Mouse (Mus musculus) liver, embryonic 13.5 days (tissue): ENCODE data around the gene Tnfrsf25. TPM values are rescaled to one million over a fixed set of nuclear protein-coding genes. Genes with fewer than 3 reads are reported as not detected.
A peak's percentile ranks its signal among the peaks of the same experiment; 100 is the strongest.

Source experiments
- ATAC-seq: fragments of 200-750 bp; cut with Nextera tagmentation; 2 replicates; pipeline ENCODE4 v1.8.0; 2017; ENCODE audit warnings: low read depth, mild to moderate bottlenecking, moderate number of reproducible peaks, moderate library complexity
- DNase-seq: peaks from one replicate; pipeline ENCODE4 v3.0.0; 2022
- H3K27ac ChIP-seq: fragments of 300-500 bp; sonication (generic); 2 replicates; pipeline ENCODE4 v1.5.1; 2015; ENCODE audit warnings: moderate library complexity, mild to moderate bottlenecking, inconsistent platforms
- H3K27me3 ChIP-seq: fragments of 300-500 bp; sonication (generic); 2 replicates; pipeline ENCODE4 v1.6.1; 2015; ENCODE audit warnings: mild to moderate bottlenecking, inconsistent platforms
- H3K36me3 ChIP-seq: fragments of 300-500 bp; sonication (generic); 2 replicates; pipeline ENCODE4 v1.6.1; 2015; ENCODE audit warnings: mild to moderate bottlenecking, inconsistent platforms
- H3K4me1 ChIP-seq: fragments of 300-500 bp; sonication (generic); replicated peaks from 2 replicates; pipeline ENCODE4 v1.6.1; 2015; ENCODE audit warnings: inconsistent platforms
- H3K4me2 ChIP-seq: fragments of 300-500 bp; sonication (generic); 2 replicates; pipeline ENCODE4 v1.6.1; 2015; ENCODE audit warnings: inconsistent platforms, mild to moderate bottlenecking, moderate library complexity
- H3K4me3 ChIP-seq: fragments of 300-500 bp; sonication (generic); replicated peaks from 2 replicates; pipeline ENCODE4 v1.5.1; 2015; ENCODE audit warnings: mild to moderate bottlenecking, inconsistent platforms
- H3K9ac ChIP-seq: fragments of 300-500 bp; sonication (generic); 2 replicates; pipeline ENCODE4 v1.6.1; 2015; ENCODE audit warnings: mild to moderate bottlenecking, inconsistent platforms
- H3K9me3 ChIP-seq: fragments of 300-500 bp; sonication (generic); replicated peaks from 2 replicates; pipeline ENCODE4 v1.6.1; 2016; ENCODE audit warnings: inconsistent platforms
- WGBS: fragments of 180-500 bp; shearing (Covaris S2); methylation state at CpG from one replicate; pipeline ENCODE4 v1.1.7; 2015; ENCODE audit not compliant: insufficient replicate concordance; 5-methylcytosine and 5-hydroxymethylcytosine counted together
- polyA plus RNA-seq: library from polyadenylated mRNA; unstranded; fragments of >200 nt; fragmentation: Nextera tagmentation; extraction: Ambion mirVana; gene quantifications from 2 replicates; pipeline ENCODE4 v1.2.1, GENCODE M21; 2015

Tnfrsf25 gene
- polyA plus RNA-seq, 1 experiment from 2014 or later = 0.37 TPM

- H3K4me2 ChIP-seq = no peak overlapping the region
- H3K9me3 ChIP-seq = no peaks in the 10 kb centered on the region
- ATAC-seq (no peak), DNase-seq (no peak)
- peaks cover 81% of the 10 kb centered on the region for H3K27me3 ChIP-seq
- H3K4me1 ChIP-seq = peaks cover 39% of the 10 kb centered on the region
- no peak overlapping the region for H3K27ac ChIP-seq
- H3K9ac ChIP-seq = no peak overlapping the region
- H3K36me3 ChIP-seq = no peaks in the 10 kb centered on the region
- H3K4me3 ChIP-seq = no peak overlapping the region
- 45% methylated on average over 5 of the region's 5 CpGs for WGBS
Observed at GRCm38 (mm10) chr4:152133213-152133612, 17.5 kb downstream of the Tnfrsf25 start.

GRCm38 (mm10) chr4:152134507-152134906 is 18.8 kb downstream of the Tnfrsf25 start:
- Histone ChIP-seq H3K9ac (no peak overlapping the region), H3K4me3 (no peak overlapping the region), H3K9me3 (no peaks in the 10 kb centered on the region), H3K4me1 (peaks cover 46% of the 10 kb centered on the region), H3K27ac (no peak overlapping the region), H3K4me2 (no peak overlapping the region), H3K36me3 (no peaks in the 10 kb centered on the region), H3K27me3 (peaks cover 73% of the 10 kb centered on the region)
- DNase-seq (peak; percentile 55), ATAC-seq (no peak)

GRCm38 (mm10) chr4:152135363-152135762 is 19.6 kb downstream of the Tnfrsf25 start:
- DNase-seq (no peak), ATAC-seq (no peak)
- Histone ChIP-seq H3K4me3 (no peak overlapping the region), H3K9me3 (no peaks in the 10 kb centered on the region), H3K4me2 (no peak overlapping the region), H3K4me1 (peaks cover 41% of the 10 kb centered on the region), H3K27me3 (peaks cover 69% of the 10 kb centered on the region), H3K27ac (no peak overlapping the region), H3K36me3 (no peaks in the 10 kb centered on the region), H3K9ac (no peak overlapping the region)
- WGBS = 71% methylated on average over 12 of the region's 12 CpGs

- peaks cover 32% of the 10 kb centered on the region for H3K4me1 ChIP-seq
- peaks cover 67% of the 10 kb centered on the region for H3K27me3 ChIP-seq
- no peak for ATAC-seq
- H3K4me3 ChIP-seq = no peak overlapping the region
- no peaks in the 10 kb centered on the region for H3K9me3 ChIP-seq
- no peak overlapping the region for H3K9ac ChIP-seq
- DNase-seq = no peak
- 40% methylated on average over 6 of the region's 6 CpGs for WGBS
- H3K36me3 ChIP-seq = no peaks in the 10 kb centered on the region
- H3K27ac ChIP-seq = no peak overlapping the region
- no peak overlapping the region for H3K4me2 ChIP-seq
Observed at GRCm38 (mm10) chr4:152136112-152136875, 20.6 kb downstream of the Tnfrsf25 start.

GRCm38 (mm10) chr4:152136876-152137250 is 21.1 kb downstream of the Tnfrsf25 start:
- H3K4me2 ChIP-seq = no peak overlapping the region
- peaks cover 67% of the 10 kb centered on the region for H3K27me3 ChIP-seq
- no peak for ATAC-seq
- no peak overlapping the region for H3K9ac ChIP-seq
- no peak overlapping the region for H3K27ac ChIP-seq
- no peak overlapping the region for H3K4me3 ChIP-seq
- peaks cover 26% of the 10 kb centered on the region for H3K4me1 ChIP-seq
- no peak for DNase-seq
- H3K36me3 ChIP-seq = no peaks in the 10 kb centered on the region
- 72% methylated on average over 2 of the region's 2 CpGs for WGBS
- no peaks in the 10 kb centered on the region for H3K9me3 ChIP-seq

- DNase-seq (peak; percentile 84), ATAC-seq (peak; percentile 88)
- 2% methylated on average over 51 of the region's 51 CpGs for WGBS
- no peak overlapping the region for H3K27ac ChIP-seq
- peaks cover 56% of the 10 kb centered on the region for H3K27me3 ChIP-seq
- H3K4me2 ChIP-seq = peak overlapping the region; percentile 73
- H3K9me3 ChIP-seq = no peaks in the 10 kb centered on the region
- H3K4me3 ChIP-seq = peak overlapping the region; percentile 60
- H3K36me3 ChIP-seq = no peaks in the 10 kb centered on the region
- H3K9ac ChIP-seq = no peak overlapping the region
- peaks cover 20% of the 10 kb centered on the region for H3K4me1 ChIP-seq
Observed at GRCm38 (mm10) chr4:152138497-152139260, 22.9 kb downstream of the Tnfrsf25 start.

GRCm38 (mm10) chr4:152140441-152140840 is 24.7 kb downstream of the Tnfrsf25 start:
- DNase-seq (no peak), ATAC-seq (no peak)
- H3K9ac ChIP-seq = no peak overlapping the region
- H3K36me3 ChIP-seq = no peaks in the 10 kb centered on the region
- no peaks in the 10 kb centered on the region for H3K9me3 ChIP-seq
- H3K4me3 ChIP-seq = no peak overlapping the region
- WGBS = 25% methylated on average over 6 of the region's 6 CpGs
- no peak overlapping the region for H3K4me2 ChIP-seq
- peaks cover 20% of the 10 kb centered on the region for H3K4me1 ChIP-seq
- H3K27ac ChIP-seq = no peak overlapping the region
- H3K27me3 ChIP-seq = peaks cover 50% of the 10 kb centered on the region

- ATAC-seq = no peak
- H3K27ac ChIP-seq = no peak overlapping the region
- peaks cover 19% of the 10 kb centered on the region for H3K4me1 ChIP-seq
Observed at GRCm38 (mm10) chr4:152141521-152142135, 25.9 kb downstream of the Tnfrsf25 start.

GRCm38 (mm10) chr4:152143632-152144031 is 27.9 kb downstream of the Tnfrsf25 start:
- H3K9me3 ChIP-seq = no peaks in the 10 kb centered on the region
- ATAC-seq = no peak
- H3K4me3 ChIP-seq = no peak overlapping the region
- H3K27ac ChIP-seq = no peak overlapping the region
- DNase-seq = no peak
- H3K4me2 ChIP-seq = no peak overlapping the region
- H3K9ac ChIP-seq = no peak overlapping the region
- peaks cover 43% of the 10 kb centered on the region for H3K27me3 ChIP-seq
- WGBS = 17% methylated on average over 1 of the region's 1 CpGs
- no peaks in the 10 kb centered on the region for H3K36me3 ChIP-seq
- H3K4me1 ChIP-seq = peaks cover 12% of the 10 kb centered on the region

More at GRCm38 (mm10) chr4:152141521-152142135, 25.9 kb downstream of the Tnfrsf25 start:
- no peak for DNase-seq
- 56% methylated on average over 8 of the region's 8 CpGs for WGBS
- H3K4me3 ChIP-seq = no peak overlapping the region
- H3K4me2 ChIP-seq = no peak overlapping the region
- no peaks in the 10 kb centered on the region for H3K9me3 ChIP-seq
- peaks cover 41% of the 10 kb centered on the region for H3K27me3 ChIP-seq
- no peak overlapping the region for H3K9ac ChIP-seq
- H3K36me3 ChIP-seq = no peaks in the 10 kb centered on the region

- H3K4me1 ChIP-seq = peaks cover 10% of the 10 kb centered on the region
- no peak overlapping the region for H3K27ac ChIP-seq
- 42% methylated on average over 10 of the region's 10 CpGs for WGBS
- H3K4me3 ChIP-seq = no peak overlapping the region
- ATAC-seq = no peak
- DNase-seq = no peak
- no peaks in the 10 kb centered on the region for H3K9me3 ChIP-seq
- no peak overlapping the region for H3K4me2 ChIP-seq
- H3K27me3 ChIP-seq = peaks cover 51% of the 10 kb centered on the region
- no peak overlapping the region for H3K9ac ChIP-seq
- H3K36me3 ChIP-seq = no peaks in the 10 kb centered on the region
Observed at GRCm38 (mm10) chr4:152145473-152145872, 29.7 kb downstream of the Tnfrsf25 start.

GRCm38 (mm10) chr4:152146033-152146827 is 30.5 kb downstream of the Tnfrsf25 start:
- H3K4me2 ChIP-seq = no peak overlapping the region
- DNase-seq (no peak), ATAC-seq (no peak)
- H3K27me3 ChIP-seq = peaks cover 51% of the 10 kb centered on the region
- no peak overlapping the region for H3K27ac ChIP-seq
- peaks cover 17% of the 10 kb centered on the region for H3K4me1 ChIP-seq
- 64% methylated on average over 11 of the region's 11 CpGs for WGBS
- H3K4me3 ChIP-seq = no peak overlapping the region
- H3K9ac ChIP-seq = no peak overlapping the region
- no peaks in the 10 kb centered on the region for H3K9me3 ChIP-seq
- no peaks in the 10 kb centered on the region for H3K36me3 ChIP-seq
